Mouse (Mus musculus) neural tube, embryonic 11.5 days (tissue): ENCODE results near the gene Btaf1. TPM values are rescaled to one million over a fixed set of nuclear protein-coding genes. Genes with fewer than 3 reads are reported as not detected.

Experiments
- ATAC-seq: fragments of 200-750 bp; cut with Nextera tagmentation; 2 replicates; pipeline ENCODE4 v1.8.0; 2017; ENCODE audit warnings: moderate number of reproducible peaks, mild to moderate bottlenecking, moderate TSS enrichment, moderate library complexity; ENCODE audit not compliant: insufficient read depth, low FRiP score, low TSS enrichment
- DNase-seq: peaks from one replicate; pipeline ENCODE4 v3.0.0-alpha.2; 2015; ENCODE audit warnings: low spot score
- H3K27ac ChIP-seq: fragments of 300-500 bp; sonication (generic); 2 replicates; pipeline ENCODE4 v1.5.1; 2014; ENCODE audit warnings: low read depth, mild to moderate bottlenecking, low read length
- H3K27me3 ChIP-seq: fragments of 300-500 bp; sonication (generic); 2 replicates; pipeline ENCODE4 v1.6.1; 2014; ENCODE audit warnings: mild to moderate bottlenecking, low read length, mixed read lengths; ENCODE audit not compliant: control insufficient read depth, insufficient read depth
- H3K36me3 ChIP-seq: fragments of 300-500 bp; sonication (generic); 2 replicates; pipeline ENCODE4 v1.6.1; 2014; ENCODE audit warnings: mild to moderate bottlenecking, low read length, moderate library complexity, mixed read lengths; ENCODE audit not compliant: control insufficient read depth, insufficient read depth
- H3K4me1 ChIP-seq: fragments of 300-500 bp; sonication (generic); 2 replicates; pipeline ENCODE4 v1.6.1; 2014; ENCODE audit warnings: low read length, mixed read lengths; ENCODE audit not compliant: control insufficient read depth, insufficient read depth
- H3K4me2 ChIP-seq: fragments of 300-500 bp; sonication (generic); 2 replicates; pipeline ENCODE4 v1.6.1; 2014; ENCODE audit warnings: low read depth, mild to moderate bottlenecking, moderate library complexity
- H3K4me3 ChIP-seq: fragments of 300-500 bp; sonication (generic); 2 replicates; pipeline ENCODE4 v1.5.1; 2014; ENCODE audit warnings: low read depth, low read length
- H3K9ac ChIP-seq: fragments of 300-500 bp; sonication (generic); 2 replicates; pipeline ENCODE4 v1.6.1; 2014; ENCODE audit warnings: mild to moderate bottlenecking, low read length
- H3K9me3 ChIP-seq: fragments of 300-500 bp; sonication (generic); 2 replicates; pipeline ENCODE4 v1.6.1; 2016; ENCODE audit warnings: low read length; ENCODE audit not compliant: control insufficient read depth
- WGBS: fragments of 180-500 bp; shearing (Covaris S2); extraction: QIAGEN DNeasy Blood & Tissue Kit; methylation state at CpG from one replicate; pipeline ENCODE4 v1.1.7; 2014; 5-methylcytosine and 5-hydroxymethylcytosine counted together
- polyA plus RNA-seq: library from polyadenylated mRNA; unstranded; fragments of >200 nt; fragmentation: Nextera tagmentation; extraction: Ambion mirVana; gene quantifications from 2 replicates; pipeline ENCODE4 v1.2.1, GENCODE M21; 2014

Btaf1 gene
- polyA plus RNA-seq: 21.9 and 22.2 TPM in 2 replicates

DNA sequence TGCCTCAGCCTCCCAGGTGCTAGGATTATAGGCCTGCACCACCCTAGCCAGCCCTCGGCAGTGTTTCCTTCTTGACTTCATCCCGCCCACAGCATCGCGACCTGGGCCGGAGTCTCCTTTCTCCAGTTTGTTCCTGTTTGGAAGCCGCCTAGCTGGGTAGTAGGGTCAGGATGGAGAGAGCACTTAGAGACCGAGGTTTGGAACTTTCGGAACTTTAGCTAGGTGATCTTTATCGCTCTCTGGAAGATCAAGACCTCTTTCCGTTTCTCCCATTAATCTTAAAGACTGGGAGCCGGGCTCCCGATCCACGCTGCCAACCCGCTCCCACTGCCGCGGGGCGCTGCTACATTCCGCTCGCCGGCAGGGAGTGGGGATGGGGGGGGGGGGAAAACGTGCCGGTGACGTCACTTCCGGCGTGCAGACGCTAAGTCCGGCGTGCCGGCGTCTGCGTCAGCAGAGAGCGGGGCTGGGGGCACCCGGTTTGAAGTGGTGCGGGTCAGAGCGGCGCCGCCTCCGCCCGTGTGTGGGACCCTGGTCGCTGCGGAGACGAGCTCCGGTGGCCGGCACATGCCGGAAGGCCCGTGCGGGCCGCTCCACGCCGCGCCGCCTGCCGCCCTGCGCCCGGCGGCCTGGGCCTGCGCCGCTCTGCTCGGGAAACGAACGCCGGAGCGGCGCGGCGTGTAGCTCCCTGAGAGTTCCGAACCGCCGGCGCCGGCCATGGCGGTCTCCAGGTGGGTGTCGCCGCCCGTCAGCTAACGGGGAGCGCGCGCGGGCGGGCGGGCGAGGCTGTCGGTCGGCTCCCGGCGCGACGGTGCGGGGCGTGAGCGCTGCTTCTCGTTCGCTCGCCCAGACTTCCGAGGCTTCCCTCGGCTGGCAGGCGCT is at the start of gene Btaf1:
Gene Btaf1 (plus strand): TSS at position 409 of the 882 bp plus-strand sequence.
- ATAC-seq (peak; percentile 97), DNase-seq (peak; percentile 92)
- Histone ChIP-seq H3K9me3 (no peaks in the 10 kb centered on the region), H3K4me1 (peaks cover 4% of the 10 kb centered on the region; the same call in 1 of the 2 replicates), H3K36me3 (no peaks in the 10 kb centered on the region), H3K27ac (peak within 1 kb of the TSS; percentile 88), H3K9ac (peak within 1 kb of the TSS; percentile 89), H3K4me3 (peak within 1 kb of the TSS; percentile 95), H3K4me2 (peak within 1 kb of the TSS; percentile 62), H3K27me3 (no peaks in the 10 kb centered on the region)
- WGBS: under 1% methylated on average over 84 of the region's 98 CpGs

DNA sequence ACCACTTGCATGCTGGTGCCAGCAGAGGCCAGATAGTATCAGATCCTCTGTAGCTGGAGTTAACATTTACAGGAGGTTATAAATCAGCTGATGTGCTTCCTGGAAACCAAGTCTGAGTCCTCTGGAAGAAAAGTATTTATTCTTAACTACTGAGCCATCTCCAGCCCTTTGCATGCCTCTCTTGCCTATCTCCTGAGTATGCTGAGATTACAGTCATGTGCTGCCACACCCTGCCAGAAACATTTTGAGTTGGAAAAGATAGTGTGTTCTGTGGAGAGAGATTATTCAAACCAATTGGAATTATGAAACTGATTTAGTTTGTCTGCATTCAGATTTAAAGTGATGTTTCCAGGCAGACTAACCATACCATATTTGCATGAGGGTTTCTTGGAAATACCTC is 48.5 kb upstream of the Btaf1 start:
- H3K27ac ChIP-seq: no peak overlapping the region
- H3K9me3 ChIP-seq: no peaks in the 10 kb centered on the region
- peaks cover 7% of the 10 kb centered on the region for H3K36me3 ChIP-seq
- no peak overlapping the region for H3K9ac ChIP-seq
- DNase-seq: no peak
- no peak overlapping the region for H3K4me3 ChIP-seq
- H3K27me3 ChIP-seq: no peaks in the 10 kb centered on the region
- no peak for ATAC-seq
- no peak overlapping the region for H3K4me2 ChIP-seq
- H3K4me1 ChIP-seq: no peaks in the 10 kb centered on the region

GRCm38 (mm10) chr19:36878743-36879495 is 47.0 kb upstream of the Btaf1 start:
- no peak overlapping the region for H3K9ac ChIP-seq
- no peak overlapping the region for H3K4me3 ChIP-seq
- H3K9me3 ChIP-seq: no peaks in the 10 kb centered on the region
- H3K27me3 ChIP-seq: no peaks in the 10 kb centered on the region
- ATAC-seq (no peak), DNase-seq (no peak)
- 90% methylated on average over 11 of the region's 11 CpGs for WGBS
- H3K36me3 ChIP-seq: peaks cover 14% of the 10 kb centered on the region
- no peak overlapping the region for H3K4me2 ChIP-seq
- no peak overlapping the region for H3K27ac ChIP-seq
- no peaks in the 10 kb centered on the region for H3K4me1 ChIP-seq

DNA sequence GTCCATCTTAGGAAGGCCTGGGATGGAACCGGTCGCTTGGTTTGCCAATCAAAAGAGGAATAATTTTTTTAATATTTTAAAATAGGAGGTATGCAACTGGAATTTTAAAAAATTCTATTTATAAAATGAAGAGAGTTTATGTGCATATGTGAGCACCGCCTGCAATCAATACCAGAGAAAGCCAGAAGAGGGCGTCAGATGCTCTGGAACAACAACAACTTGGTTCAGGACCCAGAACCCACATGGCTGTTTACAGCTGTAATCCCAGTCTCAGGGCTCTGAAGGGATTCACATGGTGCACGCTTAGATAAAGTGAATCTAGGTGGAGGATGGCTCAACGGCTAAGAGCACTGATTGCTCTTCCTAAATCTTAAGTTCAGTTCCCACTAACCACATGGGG is 42.8 kb upstream of the Btaf1 start:
- ATAC-seq (no peak), DNase-seq (peak; percentile 57)
- no peak overlapping the region for H3K4me2 ChIP-seq
- no peaks in the 10 kb centered on the region for H3K9me3 ChIP-seq
- no peak overlapping the region for H3K27ac ChIP-seq
- 82% methylated on average over 6 of the region's 6 CpGs for WGBS
- peaks cover 22% of the 10 kb centered on the region for H3K36me3 ChIP-seq
- H3K4me1 ChIP-seq: no peaks in the 10 kb centered on the region
- no peak overlapping the region for H3K4me3 ChIP-seq
- no peaks in the 10 kb centered on the region for H3K27me3 ChIP-seq
- H3K9ac ChIP-seq: no peak overlapping the region

DNA sequence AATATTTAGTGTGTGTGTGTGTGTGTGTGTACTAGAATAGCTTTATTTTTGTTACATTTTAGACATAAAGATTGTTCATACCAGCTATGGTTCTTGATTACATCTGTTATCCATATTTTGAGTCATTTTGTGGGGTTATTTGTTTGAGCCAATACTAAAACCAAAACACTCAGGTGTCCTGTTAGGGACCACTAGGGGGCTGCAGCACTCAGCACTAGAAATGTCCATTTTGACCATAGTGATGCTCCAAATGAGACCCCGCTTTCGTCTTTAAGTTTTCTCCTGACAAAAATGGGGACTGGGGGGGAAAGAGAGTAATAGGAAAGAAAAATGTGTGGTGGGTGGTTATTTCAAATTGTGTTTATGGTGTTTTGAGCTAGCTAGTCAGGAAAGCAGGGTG is 39.6 kb upstream of the Btaf1 start:
- H3K4me1 ChIP-seq: no peaks in the 10 kb centered on the region
- no peak overlapping the region for H3K9ac ChIP-seq
- no peaks in the 10 kb centered on the region for H3K27me3 ChIP-seq
- no peak overlapping the region for H3K4me2 ChIP-seq
- ATAC-seq: no peak
- no peak overlapping the region for H3K27ac ChIP-seq
- H3K4me3 ChIP-seq: no peak overlapping the region
- WGBS: 84% methylated on average over 2 of the region's 2 CpGs
- no peaks in the 10 kb centered on the region for H3K9me3 ChIP-seq
- peaks cover 29% of the 10 kb centered on the region for H3K36me3 ChIP-seq
- no peak for DNase-seq

GRCm38 (mm10) chr19:36887706-36888105 is 38.2 kb upstream of the Btaf1 start:
- WGBS: 60% methylated on average over 3 of the region's 3 CpGs
- no peak for ATAC-seq
- Histone ChIP-seq H3K4me1 (no peaks in the 10 kb centered on the region), H3K9me3 (no peaks in the 10 kb centered on the region), H3K9ac (no peak overlapping the region), H3K4me2 (no peak overlapping the region), H3K36me3 (peaks cover 26% of the 10 kb centered on the region), H3K27me3 (no peaks in the 10 kb centered on the region), H3K27ac (no peak overlapping the region), H3K4me3 (no peak overlapping the region)
- DNase-seq: no peak

DNA sequence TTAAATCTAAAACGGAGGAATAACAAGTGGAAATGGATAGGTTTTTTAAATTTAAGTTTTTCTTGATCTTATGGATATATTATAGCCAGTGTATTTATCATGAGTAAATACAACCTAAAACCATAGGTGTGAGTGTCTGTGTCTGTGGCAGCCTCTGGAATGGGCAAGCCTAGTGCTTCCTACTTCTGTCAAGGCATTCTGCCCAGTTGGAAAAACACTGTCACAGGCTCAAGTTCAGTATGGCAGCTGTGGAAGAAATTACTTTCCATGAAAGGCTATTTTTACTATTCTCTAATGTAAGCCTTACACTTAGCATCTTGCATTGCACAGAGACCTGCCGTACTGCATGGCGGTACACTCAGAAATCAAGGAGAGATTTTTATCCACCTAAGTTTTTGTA is 34.1 kb upstream of the Btaf1 start:
- WGBS: 95% methylated on average over 3 of the region's 3 CpGs
- DNase-seq (no peak), ATAC-seq (no peak)
- Histone ChIP-seq H3K4me3 (no peak overlapping the region), H3K27ac (no peak overlapping the region), H3K9ac (no peak overlapping the region), H3K36me3 (peaks cover 27% of the 10 kb centered on the region), H3K4me1 (peaks cover 4% of the 10 kb centered on the region; the same call in 1 of the 2 replicates), H3K4me2 (no peak overlapping the region), H3K27me3 (no peaks in the 10 kb centered on the region; the same call in 1 of the 2 replicates), H3K9me3 (no peaks in the 10 kb centered on the region)

DNA sequence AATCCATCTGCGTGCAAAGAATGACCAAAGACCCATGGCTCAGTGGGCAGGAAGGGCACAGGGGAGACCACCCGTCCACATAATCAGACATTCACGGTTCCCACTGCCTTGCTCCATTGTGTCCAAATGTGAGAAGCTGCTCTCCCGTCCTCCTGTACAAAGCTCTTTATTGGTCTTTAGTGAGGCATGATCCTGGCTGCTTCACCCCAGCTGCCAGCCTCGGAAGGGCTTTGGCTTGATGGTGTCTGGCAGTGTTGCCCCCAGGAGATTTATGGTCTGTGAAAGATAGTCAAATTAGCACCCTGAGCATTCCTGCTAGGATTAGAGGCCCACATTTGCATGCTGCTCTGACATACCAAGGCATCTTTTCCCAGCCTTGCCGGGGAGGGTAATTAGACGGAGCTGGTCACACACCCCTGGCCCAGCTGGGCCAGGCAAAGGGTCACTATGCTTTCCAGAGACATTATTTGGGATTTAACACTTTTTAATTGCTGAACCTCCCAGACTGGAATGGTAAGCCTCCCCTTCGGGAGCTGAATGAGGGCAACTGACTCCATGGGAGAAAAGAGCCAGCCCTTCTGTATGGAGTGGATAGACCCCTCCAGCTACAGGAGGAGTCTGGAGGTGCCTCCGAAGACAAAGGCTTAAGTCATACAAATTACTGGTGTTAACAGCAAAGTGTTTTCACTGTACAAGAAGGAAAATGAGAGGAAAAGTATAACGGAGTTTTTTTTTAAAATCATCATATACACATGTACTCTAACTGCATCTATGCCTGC is 28.9 kb upstream of the Btaf1 start:
- H3K4me1 ChIP-seq: peaks cover 6% of the 10 kb centered on the region; the same call in 1 of the 2 replicates
- peaks cover 12% of the 10 kb centered on the region for H3K36me3 ChIP-seq
- no peak overlapping the region for H3K4me3 ChIP-seq
- no peak overlapping the region for H3K4me2 ChIP-seq
- DNase-seq (peak; percentile 77), ATAC-seq (peak; percentile 93)
- H3K9ac ChIP-seq: no peak overlapping the region
- no peaks in the 10 kb centered on the region; the same call in 1 of the 2 replicates for H3K27me3 ChIP-seq
- WGBS: 9% methylated on average over 10 of the region's 10 CpGs
- H3K27ac ChIP-seq: peak overlapping the region; percentile 73; the same call in 1 of the 2 replicates
- no peaks in the 10 kb centered on the region for H3K9me3 ChIP-seq
